Mouse (Mus musculus) heart, embryonic 10.5 days (tissue): ENCODE results near the gene Cr1l. TPM values are rescaled to one million over a fixed set of nuclear protein-coding genes. Genes with fewer than 3 reads are reported as not detected.

ENCODE experiments used
- DNase-seq: peaks from one replicate; pipeline ENCODE4 v3.0.0-alpha.2; 2017; ENCODE audit warnings: low spot score
- H3K27ac ChIP-seq: fragments of 300-500 bp; sonication (generic); 2 replicates; pipeline ENCODE4 v1.5.1; 2016; ENCODE audit warnings: mild to moderate bottlenecking
- H3K27me3 ChIP-seq: fragments of 300-500 bp; sonication (generic); 2 replicates; pipeline ENCODE4 v1.6.1; 2016; ENCODE audit warnings: mild to moderate bottlenecking; ENCODE audit not compliant: poor library complexity, insufficient read depth, severe bottlenecking
- H3K36me3 ChIP-seq: fragments of 300-500 bp; sonication (generic); 2 replicates; pipeline ENCODE4 v1.6.1; 2016; ENCODE audit warnings: mild to moderate bottlenecking, moderate library complexity
- H3K4me1 ChIP-seq: fragments of 300-500 bp; sonication (generic); 2 replicates; pipeline ENCODE4 v1.6.1; 2016; ENCODE audit warnings: mild to moderate bottlenecking
- H3K4me3 ChIP-seq: fragments of 300-500 bp; sonication (generic); 2 replicates; pipeline ENCODE4 v1.5.1; 2016; ENCODE audit warnings: mild to moderate bottlenecking, moderate library complexity
- H3K9me3 ChIP-seq: fragments of 300-500 bp; sonication (generic); 2 replicates; pipeline ENCODE4 v1.6.1; 2016; ENCODE audit warnings: mild to moderate bottlenecking, moderate library complexity
- whole genome bisulfite sequencing: fragments of 180-500 bp; shearing (Covaris S2); methylation state at CpG from one replicate; pipeline ENCODE4 v1.1.7; 2016; 5-methylcytosine and 5-hydroxymethylcytosine counted together
- polyA plus RNA-seq: library from polyadenylated mRNA; unstranded; fragments of >200 nt; fragmentation: Nextera tagmentation; extraction: Ambion mirVana; gene quantifications from 2 replicates; pipeline ENCODE4 v1.2.1, GENCODE M21; 2016

Cr1l gene
- polyA plus RNA-seq, 1 experiment from 2014 or later, result 52.8 TPM

DNA sequence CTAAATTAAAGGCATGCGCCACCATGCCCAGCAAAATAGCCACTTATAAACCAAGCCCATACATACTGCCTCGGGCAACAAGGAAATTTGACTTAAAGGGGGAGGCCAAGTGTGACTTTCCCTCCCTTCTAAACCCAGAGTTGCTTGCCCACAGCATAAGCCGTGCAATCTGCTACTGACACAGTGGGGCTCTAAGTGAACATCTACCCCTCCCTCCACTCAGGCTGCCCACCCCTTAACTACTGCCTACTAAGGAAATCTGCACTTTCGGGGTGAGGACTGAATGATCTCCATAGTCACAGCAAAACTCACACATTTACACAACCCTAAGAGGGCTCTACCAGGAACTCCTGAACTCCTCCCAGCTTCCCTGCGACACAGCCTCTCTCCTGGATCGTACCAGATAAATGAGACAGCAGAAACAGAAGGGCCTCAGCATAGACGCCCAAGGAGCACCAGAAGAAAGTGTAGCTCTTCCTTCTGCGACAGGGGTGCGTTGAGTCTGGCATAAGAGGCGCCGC lies 39.6 kb downstream of the Cr1l start:
- Histone ChIP-seq H3K4me3 (peak overlapping the region; percentile 64), H3K4me1 (peaks cover 7% of the 10 kb centered on the region), H3K27ac (peak overlapping the region; percentile 84), H3K27me3 (no peaks in the 10 kb centered on the region), H3K9me3 (no peaks in the 10 kb centered on the region), H3K36me3 (peaks cover 8% of the 10 kb centered on the region)
- 17% methylated on average over 11 of the region's 11 CpGs for WGBS
- no peak for DNase-seq

- DNase-seq, result no peak
- H3K27me3 ChIP-seq, result no peaks in the 10 kb centered on the region
- no peaks in the 10 kb centered on the region for H3K9me3 ChIP-seq
- H3K4me3 ChIP-seq, result no peak overlapping the region
- no peak overlapping the region for H3K27ac ChIP-seq
- H3K4me1 ChIP-seq, result no peaks in the 10 kb centered on the region
- H3K36me3 ChIP-seq, result no peaks in the 10 kb centered on the region
These were observed 49.2 kb downstream of the Cr1l start for GRCm38 (mm10) chr1:195082142-195082541.

Other genes starting within 250 kb of the Cr1l start
- gene Cd34, start 192.8 kb downstream of the Cr1l start, polyA plus RNA-seq, result 59.9 and 62.6 TPM in 2 replicates
- 0.58 and 0.70 TPM in 2 replicates for gene Cd46, start 39.3 kb downstream of the Cr1l start, polyA plus RNA-seq
- gene Cr2, start 45.1 kb upstream of the Cr1l start, polyA plus RNA-seq, result 0.26 TPM in 1 of 2 replicates, not detected in the other